Mouse (Mus musculus) forebrain, embryonic 12.5 days (tissue): ENCODE data around the gene Mthfr. TPM values are rescaled to one million over a fixed set of nuclear protein-coding genes. Genes with fewer than 3 reads are reported as not detected.

Experiments used
- ATAC-seq: fragments of 200-750 bp; cut with Nextera tagmentation; 2 replicates; pipeline ENCODE4 v1.8.0; 2017; ENCODE audit warnings: moderate TSS enrichment; ENCODE audit not compliant: low FRiP score
- H3K27ac ChIP-seq: fragments of 300-500 bp; sonication (generic); 2 replicates; pipeline ENCODE4 v1.5.1; 2016; ENCODE audit warnings: mild to moderate bottlenecking
- H3K27me3 ChIP-seq: fragments of 300-500 bp; sonication (generic); 2 replicates; pipeline ENCODE4 v1.6.1; 2016; ENCODE audit warnings: mild to moderate bottlenecking
- H3K36me3 ChIP-seq: fragments of 300-500 bp; sonication (generic); replicated peaks from 2 replicates; pipeline ENCODE4 v1.6.1; 2016; ENCODE audit warnings: mild to moderate bottlenecking
- H3K4me1 ChIP-seq: fragments of 300-500 bp; sonication (generic); 2 replicates; pipeline ENCODE4 v1.6.1; 2016
- H3K4me2 ChIP-seq: fragments of 300-500 bp; sonication (generic); 2 replicates; pipeline ENCODE4 v1.6.1; 2016; ENCODE audit warnings: mild to moderate bottlenecking, moderate library complexity
- H3K4me3 ChIP-seq: fragments of 300-500 bp; sonication (generic); replicated peaks from 2 replicates; pipeline ENCODE4 v1.5.1; 2016; ENCODE audit warnings: mild to moderate bottlenecking
- H3K9ac ChIP-seq: fragments of 300-500 bp; sonication (generic); 2 replicates; pipeline ENCODE4 v1.6.1; 2016; ENCODE audit warnings: mild to moderate bottlenecking
- H3K9me3 ChIP-seq: fragments of 300-500 bp; sonication (generic); 2 replicates; pipeline ENCODE4 v1.6.1; 2016
- WGBS: fragments of 180-500 bp; shearing (Covaris S2); methylation state at CpG from one replicate; pipeline ENCODE4 v1.1.7; 2016; 5-methylcytosine and 5-hydroxymethylcytosine counted together
- polyA plus RNA-seq: library from polyadenylated mRNA; unstranded; fragments of >200 nt; fragmentation: Nextera tagmentation; extraction: Ambion mirVana; gene quantifications from 2 replicates; pipeline ENCODE4 v1.2.1, GENCODE M21; 2016

The Mthfr gene
- polyA plus RNA-seq: 28.7 and 32.2 TPM in 2 replicates

GRCm38 (mm10) chr4:148038600-148039253, at the start of gene Mthfr, which contains the start of gene Clcn6:
Gene Mthfr, plus strand, starts transcription at chr4:148039077.
Gene Clcn6, minus strand, starts transcription at chr4:148038821.
- Histone ChIP-seq H3K27ac (peak within 1 kb of the TSS; percentile 80), H3K36me3 (peaks cover 29% of the 10 kb centered on the region), H3K27me3 (no peaks in the 10 kb centered on the region), H3K4me1 (peaks cover 54% of the 10 kb centered on the region), H3K4me3 (peak within 1 kb of the TSS; percentile 68), H3K4me2 (peak within 1 kb of the TSS; percentile 79), H3K9me3 (no peaks in the 10 kb centered on the region), H3K9ac (peak within 1 kb of the TSS; percentile 76)
- ATAC-seq: peak; percentile 96
- under 1% methylated on average over 53 of the region's 54 CpGs for WGBS

- Histone ChIP-seq H3K27ac (no peak overlapping the region), H3K4me3 (no peak overlapping the region), H3K4me1 (no peaks in the 10 kb centered on the region), H3K4me2 (no peak overlapping the region), H3K9ac (no peak overlapping the region), H3K9me3 (no peaks in the 10 kb centered on the region), H3K27me3 (no peaks in the 10 kb centered on the region), H3K36me3 (no peaks in the 10 kb centered on the region)
- no peak for ATAC-seq
- 78% methylated on average over 7 of the region's 7 CpGs for WGBS
Measured at GRCm38 (mm10) chr4:147993571-147994095, 45.2 kb upstream of the Mthfr start.

- H3K4me2 ChIP-seq: no peak overlapping the region
- no peak overlapping the region for H3K9ac ChIP-seq
- WGBS: 88% methylated on average over 3 of the region's 3 CpGs
- H3K27ac ChIP-seq: no peak overlapping the region
- H3K9me3 ChIP-seq: no peaks in the 10 kb centered on the region
- peaks cover 3% of the 10 kb centered on the region; the same call in 1 of the 2 replicates for H3K4me1 ChIP-seq
- H3K4me3 ChIP-seq: no peak overlapping the region
- no peak for ATAC-seq
- no peaks in the 10 kb centered on the region for H3K27me3 ChIP-seq
- H3K36me3 ChIP-seq: no peaks in the 10 kb centered on the region
Measured at GRCm38 (mm10) chr4:147995311-147995710, 43.6 kb upstream of the Mthfr start.

- 0 out of 2 replicates have a peak within 1 kb of the TSS, but pooled peaks have one; percentile 31 for H3K27ac ChIP-seq
- no peak within 1 kb of the TSS for H3K4me2 ChIP-seq
- H3K9me3 ChIP-seq: no peaks in the 10 kb centered on the region
- no peaks in the 10 kb centered on the region for H3K27me3 ChIP-seq
- no peak within 1 kb of the TSS for H3K4me3 ChIP-seq
- no peak for ATAC-seq
- 56% methylated on average over 12 of the region's 12 CpGs for WGBS
- H3K9ac ChIP-seq: no peak within 1 kb of the TSS
- peaks cover 25% of the 10 kb centered on the region for H3K36me3 ChIP-seq
- peaks cover 12% of the 10 kb centered on the region for H3K4me1 ChIP-seq
Measured at GRCm38 (mm10) chr4:148000202-148000772, 38.6 kb upstream of the Mthfr start, which contains the start of gene Nppa. Gene Nppa, plus strand, starts transcription at chr4:148000722.

- H3K9ac ChIP-seq: no peak overlapping the region
- no peaks in the 10 kb centered on the region for H3K27me3 ChIP-seq
- no peak overlapping the region for H3K4me2 ChIP-seq
- H3K9me3 ChIP-seq: no peaks in the 10 kb centered on the region
- WGBS: 86% methylated on average over 17 of the region's 17 CpGs
- H3K4me1 ChIP-seq: peaks cover 12% of the 10 kb centered on the region
- peaks cover 34% of the 10 kb centered on the region for H3K36me3 ChIP-seq
- peak; percentile 10; the same call in 1 of the 2 replicates for ATAC-seq
- H3K4me3 ChIP-seq: no peak overlapping the region
- H3K27ac ChIP-seq: 0 out of 2 replicates have a peak overlapping the region, but pooled peaks have one; percentile 31
Measured at GRCm38 (mm10) chr4:148001013-148001789, 37.7 kb upstream of the Mthfr start.

DNA sequence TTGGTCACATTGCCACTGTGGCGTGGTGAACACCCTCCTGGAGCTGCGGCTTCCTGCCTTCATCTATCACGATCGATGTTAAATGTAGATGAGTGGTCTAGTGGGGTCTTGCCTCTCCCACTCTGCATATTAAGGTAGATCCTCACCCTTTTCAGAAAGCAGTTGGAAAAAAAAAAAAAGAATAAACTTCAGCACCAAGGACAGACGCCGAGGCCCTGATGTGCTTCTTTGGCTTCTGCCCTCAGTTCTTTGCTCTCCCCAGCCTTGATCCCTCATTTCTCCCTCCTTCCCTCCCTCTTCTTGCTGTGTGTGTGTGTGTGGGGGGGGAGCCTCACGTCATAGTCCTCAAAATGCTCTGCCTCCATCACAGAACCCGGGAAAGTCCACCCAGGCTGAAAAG, 37.0 kb upstream of the Mthfr start:
- Histone ChIP-seq H3K4me3 (no peak overlapping the region), H3K27ac (peak overlapping the region; percentile 31; the same call in 1 of the 2 replicates), H3K4me1 (peaks cover 12% of the 10 kb centered on the region), H3K36me3 (peaks cover 41% of the 10 kb centered on the region), H3K4me2 (no peak overlapping the region), H3K9ac (no peak overlapping the region), H3K27me3 (no peaks in the 10 kb centered on the region), H3K9me3 (no peaks in the 10 kb centered on the region)
- ATAC-seq: no peak
- 49% methylated on average over 8 of the region's 8 CpGs for WGBS

DNA sequence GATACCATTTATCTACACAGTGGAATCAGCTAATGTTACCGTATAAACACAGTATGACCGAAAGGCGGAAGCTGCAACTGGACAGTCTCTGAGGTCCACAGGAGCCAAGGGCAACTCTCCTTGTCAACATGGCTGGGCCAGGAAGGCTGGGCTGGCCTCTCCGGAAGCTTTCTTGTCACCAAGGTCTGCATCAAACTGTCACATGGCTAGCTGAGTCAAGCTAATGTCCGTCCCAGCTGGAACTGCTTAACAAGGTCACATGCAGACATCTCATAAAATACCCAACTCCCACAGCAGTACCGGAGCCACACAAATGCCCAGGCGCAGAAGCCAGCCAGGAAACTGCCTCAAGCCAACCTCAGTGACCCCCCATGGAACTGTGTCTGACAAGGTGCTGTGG, 34.5 kb upstream of the Mthfr start:
- peaks cover 66% of the 10 kb centered on the region for H3K36me3 ChIP-seq
- peaks cover 12% of the 10 kb centered on the region for H3K4me1 ChIP-seq
- no peak overlapping the region for H3K4me3 ChIP-seq
- WGBS: 91% methylated on average over 7 of the region's 7 CpGs
- no peak for ATAC-seq
- H3K9ac ChIP-seq: no peak overlapping the region
- H3K9me3 ChIP-seq: no peaks in the 10 kb centered on the region
- no peak overlapping the region for H3K4me2 ChIP-seq
- H3K27me3 ChIP-seq: no peaks in the 10 kb centered on the region
- no peak overlapping the region for H3K27ac ChIP-seq

DNA sequence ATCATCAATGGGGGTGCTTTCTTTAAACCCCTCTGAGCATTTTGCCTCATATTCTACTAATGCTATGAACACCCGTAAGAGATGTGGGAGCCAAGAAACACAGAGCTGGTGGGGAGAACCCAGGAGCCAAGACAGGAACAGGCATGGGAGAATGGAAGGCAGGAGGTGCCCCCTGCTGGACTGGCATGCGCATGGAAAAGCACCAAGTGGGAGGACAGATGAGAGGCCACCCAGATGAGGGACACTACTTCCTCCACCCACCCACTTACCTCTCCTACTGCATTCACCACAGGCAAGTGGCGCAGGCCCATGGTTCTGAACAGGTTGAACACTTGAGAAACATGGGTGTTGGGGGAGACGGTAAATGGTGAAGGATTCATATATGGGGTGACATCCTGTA, 30.5 kb upstream of the Mthfr start:
- H3K36me3 ChIP-seq: peaks cover 98% of the 10 kb centered on the region
- ATAC-seq: no peak

DNA sequence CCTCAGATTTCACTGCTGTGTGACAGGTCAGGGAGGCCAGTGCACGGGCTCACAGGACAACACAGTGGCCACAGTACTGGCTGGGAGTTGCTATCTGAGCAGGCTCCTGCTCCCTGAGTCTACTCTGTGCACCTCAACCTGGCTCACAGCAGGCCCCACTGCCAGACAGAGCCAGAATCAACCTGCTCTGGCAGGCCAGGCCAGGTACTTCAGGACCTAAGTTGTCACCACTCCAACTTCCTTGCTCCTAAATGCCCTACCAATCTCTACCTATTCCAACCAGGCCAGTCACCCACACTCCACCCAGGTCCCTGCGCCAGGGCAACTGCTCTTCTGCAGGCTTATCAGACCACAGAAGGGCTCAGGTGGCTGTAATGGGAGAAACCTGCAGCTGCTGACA, 29.2 kb upstream of the Mthfr start:
- H3K4me3 ChIP-seq: no peak overlapping the region
- no peak overlapping the region for H3K9ac ChIP-seq
- H3K27me3 ChIP-seq: no peaks in the 10 kb centered on the region
- H3K36me3 ChIP-seq: peaks cover 99% of the 10 kb centered on the region
- H3K4me1 ChIP-seq: no peaks in the 10 kb centered on the region
- H3K4me2 ChIP-seq: no peak overlapping the region
- no peaks in the 10 kb centered on the region for H3K9me3 ChIP-seq
- ATAC-seq: no peak
- H3K27ac ChIP-seq: no peak overlapping the region
- WGBS: 95% methylated on average over 2 of the region's 2 CpGs

More for the DNA sequence above, 30.5 kb upstream of the Mthfr start:
- H3K27ac ChIP-seq: no peak overlapping the region
- no peaks in the 10 kb centered on the region for H3K9me3 ChIP-seq
- no peak overlapping the region for H3K4me3 ChIP-seq
- no peaks in the 10 kb centered on the region for H3K27me3 ChIP-seq
- WGBS: 82% methylated on average over 4 of the region's 4 CpGs
- no peak overlapping the region for H3K4me2 ChIP-seq
- H3K9ac ChIP-seq: no peak overlapping the region
- H3K4me1 ChIP-seq: no peaks in the 10 kb centered on the region

DNA sequence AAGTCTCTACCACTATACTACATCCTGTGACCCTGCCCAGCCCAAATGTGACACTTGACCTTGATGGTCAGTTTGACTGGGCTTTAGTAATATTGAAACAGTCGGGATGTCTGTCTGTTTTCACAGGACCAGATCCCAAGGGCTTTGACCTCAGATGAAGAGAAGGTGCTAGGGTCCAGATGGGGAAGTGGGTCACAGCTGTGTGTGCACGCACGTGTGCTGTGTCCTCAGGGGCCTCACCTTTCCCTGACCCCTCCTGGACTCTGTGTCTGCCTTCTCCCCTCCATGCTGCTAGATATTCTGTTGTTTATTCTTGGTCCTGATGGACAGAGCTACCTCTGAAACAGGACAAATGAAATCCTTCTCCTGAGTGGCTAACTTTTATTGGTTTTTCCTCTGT, 27.5 kb upstream of the Mthfr start:
- no peak overlapping the region for H3K4me2 ChIP-seq
- no peak overlapping the region for H3K4me3 ChIP-seq
- no peak overlapping the region for H3K27ac ChIP-seq
- 85% methylated on average over 3 of the region's 3 CpGs for WGBS
- H3K36me3 ChIP-seq: peaks cover 100% of the 10 kb centered on the region
- no peaks in the 10 kb centered on the region for H3K4me1 ChIP-seq
- no peak for ATAC-seq
- no peaks in the 10 kb centered on the region for H3K27me3 ChIP-seq
- no peak overlapping the region for H3K9ac ChIP-seq
- H3K9me3 ChIP-seq: no peaks in the 10 kb centered on the region

DNA sequence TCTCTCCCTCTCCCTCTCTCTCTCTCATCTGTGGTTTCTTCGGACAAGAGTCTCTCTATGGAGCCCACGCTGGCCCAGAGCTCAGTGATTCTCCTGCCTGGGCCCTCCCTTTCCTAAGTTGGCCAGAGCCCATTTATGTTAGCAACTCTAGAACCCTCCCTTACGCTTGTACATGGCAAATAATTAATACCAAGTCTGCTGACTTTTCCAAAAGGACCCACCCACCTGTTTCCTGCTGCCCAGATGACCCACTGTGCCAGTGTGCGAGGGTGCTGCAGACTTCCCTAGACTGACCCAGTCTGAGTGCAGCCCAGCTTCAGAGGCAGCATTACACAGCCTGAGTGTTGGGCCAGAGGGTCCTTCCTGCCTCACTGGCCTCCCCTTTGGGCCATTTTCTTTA, 26.7 kb upstream of the Mthfr start:
- 94% methylated on average over 4 of the region's 4 CpGs for WGBS
- no peak overlapping the region for H3K27ac ChIP-seq
- no peak overlapping the region for H3K4me2 ChIP-seq
- H3K4me3 ChIP-seq: no peak overlapping the region
- H3K4me1 ChIP-seq: no peaks in the 10 kb centered on the region
- H3K36me3 ChIP-seq: peaks cover 100% of the 10 kb centered on the region
- H3K9ac ChIP-seq: no peak overlapping the region
- H3K27me3 ChIP-seq: no peaks in the 10 kb centered on the region
- ATAC-seq: no peak
- H3K9me3 ChIP-seq: no peaks in the 10 kb centered on the region

GRCm38 (mm10) chr4:148015418-148015817, 23.5 kb upstream of the Mthfr start:
- peaks cover 100% of the 10 kb centered on the region for H3K36me3 ChIP-seq
- H3K27me3 ChIP-seq: no peaks in the 10 kb centered on the region
- no peak for ATAC-seq
- no peak overlapping the region for H3K9ac ChIP-seq
- no peak overlapping the region for H3K27ac ChIP-seq
- WGBS: 84% methylated on average over 10 of the region's 10 CpGs
- no peaks in the 10 kb centered on the region for H3K9me3 ChIP-seq
- no peak overlapping the region for H3K4me2 ChIP-seq
- peaks cover 10% of the 10 kb centered on the region for H3K4me1 ChIP-seq
- no peak overlapping the region for H3K4me3 ChIP-seq
